Mouse (Mus musculus) lung, embryonic 16.5 days (tissue): ENCODE results near the gene Cubn. TPM values are rescaled to one million over a fixed set of nuclear protein-coding genes. Genes with fewer than 3 reads are reported as not detected.

Experiments
- ATAC-seq: fragments of 200-750 bp; cut with Nextera tagmentation; 2 replicates; pipeline ENCODE4 v1.8.0; 2017; ENCODE audit warnings: low read depth, mild to moderate bottlenecking, moderate library complexity
- H3K27ac ChIP-seq: fragments of 300-500 bp; sonication (generic); 2 replicates; pipeline ENCODE4 v1.5.1; 2014; ENCODE audit warnings: mild to moderate bottlenecking, control low read depth, low read length
- H3K27me3 ChIP-seq: fragments of 300-500 bp; sonication (generic); 2 replicates; pipeline ENCODE4 v1.6.1; 2014; ENCODE audit warnings: low read depth, low read length, mixed read lengths; ENCODE audit not compliant: control insufficient read depth, insufficient read depth
- H3K36me3 ChIP-seq: fragments of 300-500 bp; sonication (generic); 2 replicates; pipeline ENCODE4 v1.6.1; 2014; ENCODE audit warnings: low read length; ENCODE audit not compliant: control insufficient read depth, insufficient read depth
- H3K4me1 ChIP-seq: fragments of 300-500 bp; sonication (generic); replicated peaks from 2 replicates; pipeline ENCODE4 v1.6.1; 2014; ENCODE audit warnings: low read length, mixed read lengths; ENCODE audit not compliant: control insufficient read depth, insufficient read depth
- H3K4me2 ChIP-seq: fragments of 300-500 bp; sonication (generic); 2 replicates; pipeline ENCODE4 v1.6.1; 2014; ENCODE audit warnings: low read depth, low read length, control low read depth
- H3K4me3 ChIP-seq: fragments of 300-500 bp; sonication (generic); 2 replicates; pipeline ENCODE4 v1.5.1; 2014; ENCODE audit warnings: mild to moderate bottlenecking, low read length, control low read depth
- H3K9ac ChIP-seq: fragments of 300-500 bp; sonication (generic); 2 replicates; pipeline ENCODE4 v1.6.1; 2014; ENCODE audit warnings: low read length, control low read depth
- H3K9me3 ChIP-seq: fragments of 300-500 bp; sonication (generic); 2 replicates; pipeline ENCODE4 v1.6.1; 2016; ENCODE audit warnings: low read length; ENCODE audit not compliant: control insufficient read depth
- WGBS: fragments of 180-500 bp; shearing (Covaris S2); extraction: QIAGEN DNeasy Blood & Tissue Kit; methylation state at CpG from one replicate; pipeline ENCODE4 v1.1.7; 2014; 5-methylcytosine and 5-hydroxymethylcytosine counted together
- polyA plus RNA-seq: library from polyadenylated mRNA; unstranded; fragments of >200 nt; fragmentation: Nextera tagmentation; extraction: Ambion mirVana; gene quantifications from 2 replicates; pipeline ENCODE4 v1.2.1, GENCODE M21; 2015

Cubn gene
- polyA plus RNA-seq, 1 experiment from 2014 or later, result 0.75 TPM

GRCm38 (mm10) chr2:13527125-13527524 is 35.5 kb upstream of the Cubn start:
- H3K27ac ChIP-seq, result peak overlapping the region; percentile 17; the same call in 1 of the 2 replicates
- no peak overlapping the region for H3K4me2 ChIP-seq
- H3K9me3 ChIP-seq, result no peaks in the 10 kb centered on the region
- no peak overlapping the region for H3K9ac ChIP-seq
- H3K27me3 ChIP-seq, result no peaks in the 10 kb centered on the region
- no peak for ATAC-seq
- no peak overlapping the region for H3K4me3 ChIP-seq
- H3K4me1 ChIP-seq, result peaks cover 8% of the 10 kb centered on the region; the same call in 1 of the 2 replicates
- 52% methylated on average over 2 of the region's 2 CpGs for WGBS
- no peaks in the 10 kb centered on the region for H3K36me3 ChIP-seq

- H3K4me3 ChIP-seq, result no peak overlapping the region
- no peaks in the 10 kb centered on the region for H3K27me3 ChIP-seq
- H3K9ac ChIP-seq, result no peak overlapping the region
- no peak overlapping the region for H3K27ac ChIP-seq
- WGBS, result 81% methylated on average over 2 of the region's 2 CpGs
- ATAC-seq, result no peak
- H3K9me3 ChIP-seq, result no peaks in the 10 kb centered on the region
- H3K4me1 ChIP-seq, result peaks cover 8% of the 10 kb centered on the region; the same call in 1 of the 2 replicates
- H3K4me2 ChIP-seq, result no peak overlapping the region
- H3K36me3 ChIP-seq, result no peaks in the 10 kb centered on the region
Observed at GRCm38 (mm10) chr2:13526205-13526604, 34.6 kb upstream of the Cubn start.

- Histone ChIP-seq H3K9ac (no peak overlapping the region), H3K36me3 (no peaks in the 10 kb centered on the region), H3K27me3 (no peaks in the 10 kb centered on the region), H3K27ac (peak overlapping the region; percentile 63), H3K4me1 (peaks cover 8% of the 10 kb centered on the region; the same call in 1 of the 2 replicates), H3K9me3 (no peaks in the 10 kb centered on the region), H3K4me3 (no peak overlapping the region), H3K4me2 (no peak overlapping the region)
- WGBS, result 46% methylated on average over 8 of the region's 8 CpGs
- peak; percentile 61 for ATAC-seq
Observed at GRCm38 (mm10) chr2:13523540-13524456, 32.2 kb upstream of the Cubn start.

GRCm38 (mm10) chr2:13522106-13522505 is 30.5 kb upstream of the Cubn start:
- peaks cover 8% of the 10 kb centered on the region; the same call in 1 of the 2 replicates for H3K4me1 ChIP-seq
- H3K4me3 ChIP-seq, result no peak overlapping the region
- H3K27me3 ChIP-seq, result no peaks in the 10 kb centered on the region
- H3K27ac ChIP-seq, result no peak overlapping the region
- H3K9ac ChIP-seq, result no peak overlapping the region
- H3K4me2 ChIP-seq, result peak overlapping the region; percentile 2; the same call in 1 of the 2 replicates
- WGBS, result 26% methylated on average over 8 of the region's 8 CpGs
- peak; percentile 23; the same call in 1 of the 2 replicates for ATAC-seq
- no peaks in the 10 kb centered on the region for H3K9me3 ChIP-seq
- H3K36me3 ChIP-seq, result no peaks in the 10 kb centered on the region

- no peak overlapping the region for H3K4me2 ChIP-seq
- H3K36me3 ChIP-seq, result no peaks in the 10 kb centered on the region; the same call in 1 of the 2 replicates
- no peaks in the 10 kb centered on the region for H3K9me3 ChIP-seq
- H3K27ac ChIP-seq, result no peak overlapping the region
- ATAC-seq, result no peak
- no peak overlapping the region for H3K9ac ChIP-seq
- no peaks in the 10 kb centered on the region for H3K4me1 ChIP-seq
- no peaks in the 10 kb centered on the region for H3K27me3 ChIP-seq
- WGBS, result 61% methylated on average over 4 of the region's 4 CpGs
- no peak overlapping the region for H3K4me3 ChIP-seq
Observed at GRCm38 (mm10) chr2:13514949-13515348, 23.3 kb upstream of the Cubn start.

GRCm38 (mm10) chr2:13502717-13503116 is 11.1 kb upstream of the Cubn start:
- 78% methylated on average over 2 of the region's 2 CpGs for WGBS
- Histone ChIP-seq H3K4me1 (no peaks in the 10 kb centered on the region), H3K27ac (no peak overlapping the region), H3K27me3 (no peaks in the 10 kb centered on the region), H3K9me3 (no peaks in the 10 kb centered on the region), H3K4me2 (no peak overlapping the region), H3K36me3 (no peaks in the 10 kb centered on the region), H3K9ac (no peak overlapping the region), H3K4me3 (no peak overlapping the region)
- no peak for ATAC-seq

GRCm38 (mm10) chr2:13501553-13501952 is 9.9 kb upstream of the Cubn start:
- H3K4me1 ChIP-seq, result no peaks in the 10 kb centered on the region
- 39% methylated on average over 5 of the region's 5 CpGs for WGBS
- H3K9ac ChIP-seq, result no peak overlapping the region
- no peaks in the 10 kb centered on the region for H3K36me3 ChIP-seq
- H3K4me3 ChIP-seq, result no peak overlapping the region
- H3K4me2 ChIP-seq, result no peak overlapping the region
- no peaks in the 10 kb centered on the region for H3K27me3 ChIP-seq
- no peaks in the 10 kb centered on the region for H3K9me3 ChIP-seq
- no peak overlapping the region for H3K27ac ChIP-seq
- no peak for ATAC-seq

GRCm38 (mm10) chr2:13500298-13500999 is 8.8 kb upstream of the Cubn start:
- no peaks in the 10 kb centered on the region for H3K9me3 ChIP-seq
- H3K36me3 ChIP-seq, result no peaks in the 10 kb centered on the region
- H3K27ac ChIP-seq, result no peak overlapping the region
- no peaks in the 10 kb centered on the region for H3K4me1 ChIP-seq
- H3K9ac ChIP-seq, result no peak overlapping the region
- WGBS, result 51% methylated on average over 5 of the region's 5 CpGs
- H3K27me3 ChIP-seq, result no peaks in the 10 kb centered on the region
- no peak overlapping the region for H3K4me3 ChIP-seq
- 0 out of 2 replicates have a peak, but pooled peaks have one; percentile 23 for ATAC-seq
- H3K4me2 ChIP-seq, result no peak overlapping the region

- 65% methylated on average over 7 of the region's 7 CpGs for WGBS
- no peaks in the 10 kb centered on the region for H3K4me1 ChIP-seq
- H3K27me3 ChIP-seq, result no peaks in the 10 kb centered on the region
- no peaks in the 10 kb centered on the region for H3K9me3 ChIP-seq
- H3K36me3 ChIP-seq, result no peaks in the 10 kb centered on the region
- ATAC-seq, result no peak
- no peak overlapping the region for H3K4me3 ChIP-seq
- H3K27ac ChIP-seq, result no peak overlapping the region
- H3K9ac ChIP-seq, result no peak overlapping the region
- H3K4me2 ChIP-seq, result no peak overlapping the region
Observed at GRCm38 (mm10) chr2:13499196-13499595, 7.6 kb upstream of the Cubn start.
